Mouse (Mus musculus) heart, embryonic 10.5 days (tissue): ENCODE measurements at regions not wholly inside any gene's neighbourhood (a gene's known extent, or its start where the extent isn't known, plus 50 kb on each side); places are given as distances from the start of the nearest gene placed in this dataset.

Experiments used
- DNase-seq: peaks from one replicate; pipeline ENCODE4 v3.0.0-alpha.2; 2017; ENCODE audit warnings: low spot score
- H3K27ac ChIP-seq: fragments of 300-500 bp; sonication (generic); 2 replicates; pipeline ENCODE4 v1.5.1; 2016; ENCODE audit warnings: mild to moderate bottlenecking
- H3K27me3 ChIP-seq: fragments of 300-500 bp; sonication (generic); 2 replicates; pipeline ENCODE4 v1.6.1; 2016; ENCODE audit warnings: mild to moderate bottlenecking; ENCODE audit not compliant: poor library complexity, insufficient read depth, severe bottlenecking
- H3K36me3 ChIP-seq: fragments of 300-500 bp; sonication (generic); 2 replicates; pipeline ENCODE4 v1.6.1; 2016; ENCODE audit warnings: mild to moderate bottlenecking, moderate library complexity
- H3K4me1 ChIP-seq: fragments of 300-500 bp; sonication (generic); 2 replicates; pipeline ENCODE4 v1.6.1; 2016; ENCODE audit warnings: mild to moderate bottlenecking
- H3K4me3 ChIP-seq: fragments of 300-500 bp; sonication (generic); 2 replicates; pipeline ENCODE4 v1.5.1; 2016; ENCODE audit warnings: mild to moderate bottlenecking, moderate library complexity
- H3K9me3 ChIP-seq: fragments of 300-500 bp; sonication (generic); 2 replicates; pipeline ENCODE4 v1.6.1; 2016; ENCODE audit warnings: mild to moderate bottlenecking, moderate library complexity
- WGBS: fragments of 180-500 bp; shearing (Covaris S2); methylation state at CpG from one replicate; pipeline ENCODE4 v1.1.7; 2016; 5-methylcytosine and 5-hydroxymethylcytosine counted together

GRCm38 (mm10) chr12:95533888-95534639 lies 158.0 kb upstream of the Flrt2 start:
- H3K4me1 ChIP-seq, result no peaks in the 10 kb centered on the region
- DNase-seq, result no peak
- WGBS, result 82% methylated on average over 8 of the region's 8 CpGs
- H3K27ac ChIP-seq, result no peak overlapping the region
- H3K4me3 ChIP-seq, result no peak overlapping the region
- no peaks in the 10 kb centered on the region for H3K36me3 ChIP-seq
- no peaks in the 10 kb centered on the region for H3K27me3 ChIP-seq
- no peaks in the 10 kb centered on the region for H3K9me3 ChIP-seq

- Histone ChIP-seq H3K9me3 (no peaks in the 10 kb centered on the region), H3K27me3 (no peaks in the 10 kb centered on the region), H3K4me1 (no peaks in the 10 kb centered on the region), H3K27ac (no peak overlapping the region), H3K36me3 (no peaks in the 10 kb centered on the region), H3K4me3 (no peak overlapping the region)
- no peak for DNase-seq
- 50% methylated on average over 6 of the region's 6 CpGs for WGBS
Measured at GRCm38 (mm10) chr12:95547301-95547700, 144.7 kb upstream of the Flrt2 start.

DNA sequence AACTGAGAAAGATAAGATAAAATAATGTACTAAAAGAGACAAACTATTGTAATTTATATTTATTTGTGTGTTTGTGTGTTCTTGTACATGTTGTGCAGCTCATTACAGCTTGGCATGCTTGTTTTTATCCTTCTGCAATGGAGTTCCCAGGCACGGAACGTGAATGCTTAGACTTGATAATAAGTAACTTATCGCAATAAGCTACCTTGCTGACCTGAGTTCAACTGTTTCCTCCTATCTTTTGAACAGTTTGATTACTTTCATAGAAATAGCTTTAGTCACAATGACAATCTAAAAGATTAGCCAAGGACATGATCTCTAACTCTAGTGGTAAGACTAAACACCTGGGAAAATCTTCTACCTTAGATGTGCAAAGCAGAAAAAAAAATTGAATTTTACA lies 138.9 kb upstream of the Flrt2 start:
- Histone ChIP-seq H3K27ac (no peak overlapping the region), H3K9me3 (no peaks in the 10 kb centered on the region), H3K27me3 (no peaks in the 10 kb centered on the region), H3K4me1 (no peaks in the 10 kb centered on the region), H3K36me3 (no peaks in the 10 kb centered on the region), H3K4me3 (no peak overlapping the region)
- no peak for DNase-seq
- 85% methylated on average over 3 of the region's 3 CpGs for WGBS

GRCm38 (mm10) chr12:95558706-95559406 lies 133.2 kb upstream of the Flrt2 start:
- DNase-seq, result no peak
- Histone ChIP-seq H3K9me3 (no peaks in the 10 kb centered on the region), H3K36me3 (no peaks in the 10 kb centered on the region), H3K4me3 (no peak overlapping the region), H3K4me1 (0 out of 2 replicates have a peak, but pooled peaks cover 5% of the 10 kb centered on the region), H3K27me3 (no peaks in the 10 kb centered on the region), H3K27ac (no peak overlapping the region)
- WGBS, result 69% methylated on average over 6 of the region's 6 CpGs

- Histone ChIP-seq H3K4me1 (0 out of 2 replicates have a peak, but pooled peaks cover 5% of the 10 kb centered on the region), H3K9me3 (no peaks in the 10 kb centered on the region), H3K27ac (no peak overlapping the region), H3K27me3 (no peaks in the 10 kb centered on the region), H3K36me3 (no peaks in the 10 kb centered on the region), H3K4me3 (no peak overlapping the region)
- WGBS, result 47% methylated on average over 4 of the region's 4 CpGs
- no peak for DNase-seq
Measured at GRCm38 (mm10) chr12:95563431-95563830, 128.6 kb upstream of the Flrt2 start.

DNA sequence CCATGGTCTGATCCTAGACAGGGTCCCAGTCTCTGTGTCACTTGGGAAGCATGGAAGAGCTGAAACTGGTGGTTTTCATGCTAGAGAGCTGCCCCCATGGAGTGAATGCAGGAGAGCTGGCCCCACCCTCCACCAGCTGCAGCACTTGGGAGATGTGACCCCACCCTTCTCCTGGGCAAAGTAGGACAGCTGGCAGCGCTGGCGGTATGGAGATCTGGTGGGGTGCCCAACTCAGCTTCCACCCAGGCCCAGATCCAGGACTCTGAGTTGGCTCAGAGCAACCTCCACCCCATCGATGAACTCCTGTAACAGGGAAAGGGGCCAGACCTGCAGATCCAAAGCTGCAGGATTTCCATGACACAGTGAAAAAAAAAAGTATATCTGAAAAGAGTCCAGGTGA lies 115.3 kb upstream of the Flrt2 start:
- Histone ChIP-seq H3K27me3 (no peaks in the 10 kb centered on the region), H3K36me3 (no peaks in the 10 kb centered on the region), H3K27ac (no peak overlapping the region), H3K4me3 (no peak overlapping the region), H3K9me3 (no peaks in the 10 kb centered on the region), H3K4me1 (no peaks in the 10 kb centered on the region)
- no peak for DNase-seq
- 88% methylated on average over 3 of the region's 3 CpGs for WGBS

GRCm38 (mm10) chr12:95589011-95589410 lies 103.0 kb upstream of the Flrt2 start:
- Histone ChIP-seq H3K27me3 (no peaks in the 10 kb centered on the region), H3K4me3 (no peak overlapping the region), H3K27ac (no peak overlapping the region), H3K9me3 (no peaks in the 10 kb centered on the region), H3K36me3 (no peaks in the 10 kb centered on the region), H3K4me1 (no peaks in the 10 kb centered on the region)
- no peak for DNase-seq

GRCm38 (mm10) chr12:95619281-95619680 lies 72.7 kb upstream of the Flrt2 start:
- no peaks in the 10 kb centered on the region for H3K4me1 ChIP-seq
- no peaks in the 10 kb centered on the region for H3K27me3 ChIP-seq
- no peaks in the 10 kb centered on the region for H3K9me3 ChIP-seq
- WGBS, result 66% methylated on average over 1 of the region's 1 CpGs
- no peak overlapping the region for H3K27ac ChIP-seq
- DNase-seq, result no peak
- no peaks in the 10 kb centered on the region for H3K36me3 ChIP-seq
- no peak overlapping the region for H3K4me3 ChIP-seq

- H3K9me3 ChIP-seq, result no peaks in the 10 kb centered on the region
- 75% methylated on average over 1 of the region's 1 CpGs for WGBS
Measured at GRCm38 (mm10) chr12:95631029-95631428, 61.0 kb upstream of the Flrt2 start.

GRCm38 (mm10) chr12:95636647-95637046 lies 55.4 kb upstream of the Flrt2 start:
- DNase-seq, result no peak
- Histone ChIP-seq H3K4me1 (peaks cover 2% of the 10 kb centered on the region; the same call in 1 of the 2 replicates), H3K27me3 (no peaks in the 10 kb centered on the region), H3K27ac (no peak overlapping the region), H3K36me3 (no peaks in the 10 kb centered on the region), H3K4me3 (no peak overlapping the region), H3K9me3 (no peaks in the 10 kb centered on the region)

More at GRCm38 (mm10) chr12:95631029-95631428, 61.0 kb upstream of the Flrt2 start:
- H3K4me3 ChIP-seq, result no peak overlapping the region
- no peaks in the 10 kb centered on the region for H3K36me3 ChIP-seq
- H3K4me1 ChIP-seq, result no peaks in the 10 kb centered on the region
- H3K27ac ChIP-seq, result no peak overlapping the region
- no peaks in the 10 kb centered on the region for H3K27me3 ChIP-seq
- no peak for DNase-seq

- DNase-seq, result no peak
- no peaks in the 10 kb centered on the region for H3K36me3 ChIP-seq
- no peak overlapping the region for H3K27ac ChIP-seq
- no peaks in the 10 kb centered on the region for H3K9me3 ChIP-seq
- H3K27me3 ChIP-seq, result no peaks in the 10 kb centered on the region
- H3K4me1 ChIP-seq, result peaks cover 5% of the 10 kb centered on the region; the same call in 1 of the 2 replicates
- no peak overlapping the region for H3K4me3 ChIP-seq
Measured at GRCm38 (mm10) chr12:95639892-95640291, 52.1 kb upstream of the Flrt2 start.

GRCm38 (mm10) chr12:95641628-95642027 lies 50.4 kb upstream of the Flrt2 start:
- Histone ChIP-seq H3K4me1 (peaks cover 5% of the 10 kb centered on the region; the same call in 1 of the 2 replicates), H3K4me3 (no peak overlapping the region), H3K9me3 (no peaks in the 10 kb centered on the region), H3K27me3 (no peaks in the 10 kb centered on the region), H3K36me3 (no peaks in the 10 kb centered on the region), H3K27ac (no peak overlapping the region)
- DNase-seq, result peak; percentile 75
